Mouse (Mus musculus) ES-E14 (cell line): Measurements from ENCODE around the gene Ramp3.

Experiments
- CHD2 ChIP-seq: IDR thresholded peaks from 2 replicates; pipeline ENCODE4 v1.6.1; 2014; ENCODE audit warnings: mild to moderate bottlenecking, low read depth, low read length, inconsistent platforms
- HCFC1 ChIP-seq: IDR thresholded peaks from 2 replicates; pipeline ENCODE4 v1.6.1; 2012; ENCODE audit warnings: low read length, inconsistent platforms, borderline replicate concordance; ENCODE audit not compliant: insufficient read depth
- MAFK ChIP-seq: IDR thresholded peaks from 2 replicates; pipeline ENCODE4 v1.6.1; 2014; ENCODE audit warnings: mild to moderate bottlenecking, low read depth, low read length, inconsistent platforms; ENCODE audit not compliant: insufficient read depth
- ZNF384 ChIP-seq: IDR thresholded peaks from 2 replicates; pipeline ENCODE4 v1.6.1; 2012; ENCODE audit warnings: low read depth, low read length, inconsistent platforms

GRCm38 (mm10) chr11:6698281-6698680 is 40.0 kb downstream of the Ramp3 start:
- TF ChIP-seq HCFC1: no peak
- no peak for TF ChIP-seq ZNF384
- TF ChIP-seq CHD2: no peak
- no peak for TF ChIP-seq MAFK
